Mouse (Mus musculus): ENCODE measurements at regions not wholly inside any gene's neighbourhood (a gene's known extent, or its start where the extent isn't known, plus 50 kb on each side); places are given as distances from the start of the nearest gene placed in this dataset.

DNA sequence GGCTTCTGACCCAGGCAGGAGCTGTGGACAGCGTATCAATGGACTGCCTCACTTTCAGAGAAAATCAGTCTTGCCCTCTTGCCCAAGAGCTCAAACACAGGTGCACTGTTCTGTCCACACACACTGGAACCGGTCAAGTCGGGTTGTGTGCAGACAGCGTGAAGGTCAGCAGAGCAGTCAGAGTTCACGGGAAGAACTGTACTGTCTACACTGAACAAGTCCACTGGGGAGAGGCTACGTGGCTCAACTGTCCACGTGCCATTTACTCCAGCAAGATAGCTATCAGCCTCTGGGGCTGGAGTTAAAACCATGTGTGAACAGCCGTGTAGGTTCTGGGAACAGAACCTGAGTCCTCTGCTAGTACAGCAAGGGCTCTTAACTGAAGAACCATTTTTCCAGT is 70.8 kb downstream of the Rplp1 start:
- Histone ChIP-seq H3K4me3 (ENCODE audit: low read depth, low read length) (no peak overlapping the region), H3K9me3 (ENCODE audit: control insufficient read depth, low read length) (no peaks in the 10 kb centered on the region), H3K27ac (replicated peaks) (no peak overlapping the region), H3K4me2 (replicated peaks; ENCODE audit: low read depth) (no peak overlapping the region), H3K9ac (ENCODE audit: low read length) (no peak overlapping the region), H3K27me3 (ENCODE audit: control insufficient read depth, insufficient read depth, low read length) (no peaks in the 10 kb centered on the region), H3K36me3 (ENCODE audit: control insufficient read depth, insufficient read depth, low read length) (no peaks in the 10 kb centered on the region), H3K4me1 (replicated peaks; ENCODE audit: control insufficient read depth, insufficient read depth) (no peaks in the 10 kb centered on the region)
- DNase-seq (ENCODE audit: low spot score) (no peak), ATAC-seq (ENCODE audit: low FRiP score, low TSS enrichment) (peak; percentile 53; the same call in 1 of the 2 replicates)
- 80% methylated on average over 8 of the region's 8 CpGs for WGBS
- TF ChIP-seq CTCF (IDR thresholded peaks at IDR 0.05; ENCODE audit: low read depth) (no peak), EP300 (optimal IDR thresholded peaks at IDR 0.05) (no peak)

DNA sequence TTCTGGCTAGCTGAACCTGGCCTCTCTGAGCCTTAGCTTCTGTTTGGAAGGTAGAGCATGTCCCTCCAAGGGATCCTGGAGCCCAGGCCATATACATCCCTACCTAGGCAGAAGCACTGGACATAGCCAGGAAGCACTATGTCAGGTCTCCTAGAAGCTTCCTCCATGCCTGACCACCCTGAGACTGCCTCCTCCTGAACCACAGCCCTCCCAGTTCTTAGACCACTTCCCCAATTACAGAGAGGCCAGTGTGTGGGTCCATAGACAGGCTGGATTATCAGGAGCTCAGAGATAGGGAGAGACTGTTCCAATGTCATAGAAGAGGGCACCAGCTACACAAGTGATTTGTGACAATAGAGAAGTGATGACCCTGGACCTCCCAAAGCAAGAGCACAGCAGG is 72.0 kb downstream of the Rplp1 start:
- Histone ChIP-seq H3K27ac (replicated peaks) (no peak overlapping the region), H3K27me3 (ENCODE audit: control insufficient read depth, insufficient read depth, low read length) (no peaks in the 10 kb centered on the region), H3K4me1 (replicated peaks; ENCODE audit: control insufficient read depth, insufficient read depth) (no peaks in the 10 kb centered on the region), H3K36me3 (ENCODE audit: control insufficient read depth, insufficient read depth, low read length) (no peaks in the 10 kb centered on the region), H3K4me3 (ENCODE audit: low read depth, low read length) (no peak overlapping the region), H3K4me2 (replicated peaks; ENCODE audit: low read depth) (no peak overlapping the region), H3K9ac (ENCODE audit: low read length) (no peak overlapping the region), H3K9me3 (ENCODE audit: control insufficient read depth, low read length) (no peaks in the 10 kb centered on the region)
- ATAC-seq (ENCODE audit: low FRiP score, low TSS enrichment) = no peak
- DNase-seq (ENCODE audit: low spot score) = no peak
- no peak for TF ChIP-seq EP300 (optimal IDR thresholded peaks at IDR 0.05)
- TF ChIP-seq CTCF (IDR thresholded peaks at IDR 0.05; ENCODE audit: low read depth) = no peak

DNA sequence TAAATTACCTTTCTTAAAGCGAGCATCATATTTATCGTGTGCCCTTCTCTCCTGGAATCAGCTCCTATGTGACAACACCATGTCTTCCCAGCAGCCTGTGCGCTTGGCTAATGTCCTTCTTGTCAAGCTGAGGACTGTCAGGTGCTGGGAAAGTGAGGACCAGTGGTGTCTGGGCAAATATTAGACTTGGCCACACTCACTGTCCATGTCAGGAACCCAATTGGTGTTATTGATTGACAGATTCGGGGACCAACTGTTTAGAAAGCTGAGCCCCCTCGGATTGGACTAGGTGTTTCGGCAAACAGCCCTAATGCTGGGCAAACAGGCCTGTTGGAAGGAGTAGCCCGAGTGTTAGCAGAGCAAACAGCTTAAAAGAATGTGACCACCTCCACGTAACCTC is 73.1 kb downstream of the Rplp1 start:
- H3K27me3 ChIP-seq (ENCODE audit: control insufficient read depth, insufficient read depth, low read length) = no peaks in the 10 kb centered on the region
- TF ChIP-seq EP300 (optimal IDR thresholded peaks at IDR 0.05) (no peak), CTCF (IDR thresholded peaks at IDR 0.05; ENCODE audit: low read depth) (no peak)
- H3K27ac ChIP-seq (replicated peaks) = no peak overlapping the region
- no peak overlapping the region for H3K9ac ChIP-seq (ENCODE audit: low read length)
- H3K4me2 ChIP-seq (replicated peaks; ENCODE audit: low read depth) = no peak overlapping the region
- 60% methylated on average over 8 of the region's 8 CpGs for WGBS
- no peaks in the 10 kb centered on the region for H3K4me1 ChIP-seq (replicated peaks; ENCODE audit: control insufficient read depth, insufficient read depth)
- ATAC-seq (ENCODE audit: low FRiP score, low TSS enrichment) (no peak), DNase-seq (ENCODE audit: low spot score) (peak; percentile 38)
- no peaks in the 10 kb centered on the region for H3K36me3 ChIP-seq (ENCODE audit: control insufficient read depth, insufficient read depth, low read length)
- H3K4me3 ChIP-seq (ENCODE audit: low read depth, low read length) = no peak overlapping the region
- no peaks in the 10 kb centered on the region for H3K9me3 ChIP-seq (ENCODE audit: control insufficient read depth, low read length)

DNA sequence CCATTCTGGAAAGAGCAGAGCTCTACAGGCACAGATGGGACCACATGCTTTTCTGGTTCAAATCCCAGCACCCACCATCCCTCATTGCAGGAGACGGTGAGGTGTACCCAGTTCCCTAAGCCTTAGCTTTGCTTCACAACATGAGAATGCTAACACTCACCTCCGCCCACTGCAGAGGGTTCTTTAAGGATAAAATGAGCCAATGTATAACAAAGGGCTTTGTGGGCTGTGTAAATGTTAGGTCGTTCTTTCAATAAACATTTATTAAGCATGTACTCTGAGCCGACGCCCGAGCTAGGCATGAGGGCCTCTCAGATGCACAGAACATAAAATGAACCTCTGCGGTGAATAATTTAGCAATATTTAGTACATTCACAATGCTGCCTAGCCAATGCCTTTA is 74.0 kb downstream of the Rplp1 start:
- H3K27ac ChIP-seq (replicated peaks) = no peak overlapping the region
- no peaks in the 10 kb centered on the region for H3K36me3 ChIP-seq (ENCODE audit: control insufficient read depth, insufficient read depth, low read length)
- WGBS = 24% methylated on average over 7 of the region's 7 CpGs
- TF ChIP-seq CTCF (IDR thresholded peaks at IDR 0.05; ENCODE audit: low read depth) (no peak), EP300 (optimal IDR thresholded peaks at IDR 0.05) (no peak)
- no peaks in the 10 kb centered on the region for H3K27me3 ChIP-seq (ENCODE audit: control insufficient read depth, insufficient read depth, low read length)
- H3K4me1 ChIP-seq (replicated peaks; ENCODE audit: control insufficient read depth, insufficient read depth) = no peaks in the 10 kb centered on the region
- H3K4me2 ChIP-seq (replicated peaks; ENCODE audit: low read depth) = no peak overlapping the region
- no peaks in the 10 kb centered on the region for H3K9me3 ChIP-seq (ENCODE audit: control insufficient read depth, low read length)
- peak; percentile 55 for ATAC-seq (ENCODE audit: low FRiP score, low TSS enrichment)
- H3K4me3 ChIP-seq (ENCODE audit: low read depth, low read length) = no peak overlapping the region
- peak; percentile 51 for DNase-seq (ENCODE audit: low spot score)
- H3K9ac ChIP-seq (ENCODE audit: low read length) = no peak overlapping the region

DNA sequence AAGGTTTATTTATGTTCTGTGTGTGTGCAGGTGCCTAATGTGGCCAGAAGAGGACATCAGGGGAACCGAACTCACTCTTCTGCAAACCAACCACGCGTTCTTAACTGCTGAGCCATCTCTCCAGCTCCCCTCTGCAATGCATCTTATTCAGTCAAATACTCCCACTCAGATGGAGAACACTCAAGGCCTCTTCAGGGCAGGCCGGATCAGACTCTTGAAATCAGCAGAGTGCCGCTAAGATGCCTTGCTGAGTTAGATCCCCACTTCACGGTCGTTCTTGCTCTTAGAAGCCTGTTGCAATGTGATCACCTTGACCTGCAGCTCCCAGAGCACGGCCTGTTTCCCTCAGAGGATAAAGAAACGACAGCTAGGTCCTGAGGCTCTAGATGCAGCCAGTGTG is 81.1 kb downstream of the Rplp1 start:
- WGBS = 86% methylated on average over 9 of the region's 9 CpGs
- Histone ChIP-seq H3K9ac (ENCODE audit: low read length) (no peak overlapping the region), H3K4me2 (replicated peaks; ENCODE audit: low read depth) (no peak overlapping the region), H3K27ac (replicated peaks) (no peak overlapping the region), H3K36me3 (ENCODE audit: control insufficient read depth, insufficient read depth, low read length) (no peaks in the 10 kb centered on the region), H3K4me1 (replicated peaks; ENCODE audit: control insufficient read depth, insufficient read depth) (no peaks in the 10 kb centered on the region), H3K4me3 (ENCODE audit: low read depth, low read length) (no peak overlapping the region), H3K27me3 (ENCODE audit: control insufficient read depth, insufficient read depth, low read length) (no peaks in the 10 kb centered on the region), H3K9me3 (ENCODE audit: control insufficient read depth, low read length) (no peaks in the 10 kb centered on the region)
- ATAC-seq (ENCODE audit: low FRiP score, low TSS enrichment) (no peak), DNase-seq (ENCODE audit: low spot score) (no peak)
- peak; percentile 4; the same call in 1 of the 2 replicates for TF ChIP-seq CTCF (IDR thresholded peaks at IDR 0.05; ENCODE audit: low read depth)
- no peak for TF ChIP-seq EP300 (optimal IDR thresholded peaks at IDR 0.05)

DNA sequence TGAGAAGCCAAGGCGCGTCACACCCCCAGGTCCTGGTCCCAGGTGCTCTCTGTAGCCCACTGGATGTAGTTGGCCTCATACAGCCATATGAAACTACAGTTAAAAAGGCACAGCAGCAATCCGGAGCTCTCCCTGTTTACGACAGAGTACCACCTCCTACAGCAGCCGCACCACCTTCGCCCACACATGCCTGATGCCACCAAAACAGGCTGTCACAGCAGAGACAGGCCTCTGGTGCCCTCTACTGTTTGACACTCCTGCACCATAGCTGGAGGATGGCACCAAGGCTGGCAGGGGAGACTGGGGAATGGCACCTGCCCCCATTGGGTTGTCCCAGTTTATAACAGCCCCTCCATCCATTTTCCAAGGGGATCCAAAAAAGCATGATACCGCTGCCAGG is 84.1 kb downstream of the Rplp1 start:
- TF ChIP-seq EP300 (optimal IDR thresholded peaks at IDR 0.05) (no peak), CTCF (IDR thresholded peaks at IDR 0.05; ENCODE audit: low read depth) (peak; percentile 91)
- Histone ChIP-seq H3K4me3 (ENCODE audit: low read depth, low read length) (no peak overlapping the region), H3K4me2 (replicated peaks; ENCODE audit: low read depth) (no peak overlapping the region), H3K36me3 (ENCODE audit: control insufficient read depth, insufficient read depth, low read length) (no peaks in the 10 kb centered on the region), H3K9me3 (ENCODE audit: control insufficient read depth, low read length) (no peaks in the 10 kb centered on the region), H3K27me3 (ENCODE audit: control insufficient read depth, insufficient read depth, low read length) (no peaks in the 10 kb centered on the region), H3K9ac (ENCODE audit: low read length) (no peak overlapping the region), H3K27ac (replicated peaks) (no peak overlapping the region), H3K4me1 (replicated peaks; ENCODE audit: control insufficient read depth, insufficient read depth) (no peaks in the 10 kb centered on the region)
- ATAC-seq (ENCODE audit: low FRiP score, low TSS enrichment) (0 out of 2 replicates have a peak, but pooled peaks have one; percentile 33), DNase-seq (ENCODE audit: low spot score) (peak; percentile 72)
- WGBS = 52% methylated on average over 7 of the region's 7 CpGs

All from stomach, postnatal 0 days (tissue).